Mouse (Mus musculus) megakaryocyte, adult 5-6 weeks (primary cell): Measurements from ENCODE around the gene Ppia. TPM values are rescaled to one million over a fixed set of nuclear protein-coding genes. Genes with fewer than 3 reads are reported as not detected.
"Not testable (repeated sequence)": the region's sequence is repeated elsewhere in the genome, so short reads cannot be mapped to it uniquely, and the experiment has no call there.

Source experiments
- ATAC-seq: 2 replicates; pipeline ENCODE4 v1.8.0; 2016; ENCODE audit warnings: mild to moderate bottlenecking, inconsistent platforms; ENCODE audit not compliant: poor library complexity, severe bottlenecking
- total RNA-seq, 2 experiments: library from RNA; stranded (forward) in 1 of 2; stranded (reverse) in 1 of 2; fragments of 153-499, 151-499 nt in 1 of 2; fragments of 221-1000, 200-1000 nt in 1 of 2; gene quantifications; 2 replicates each; pipeline versions ENCODE4 v1.2.3 to v1.2.4; 2015 to 2017

Ppia gene
- 3,541 and 3,784 TPM in 2 replicates for total RNA-seq (2015)
- 1,457 and 1,607 TPM in 2 replicates for total RNA-seq (2017)

- ATAC-seq = peak; percentile 49
These were observed at the start of gene Ppia for GRCm38 (mm10) chr11:6414751-6415550. Ppia (plus strand) TSS chr11:6415443.

DNA sequence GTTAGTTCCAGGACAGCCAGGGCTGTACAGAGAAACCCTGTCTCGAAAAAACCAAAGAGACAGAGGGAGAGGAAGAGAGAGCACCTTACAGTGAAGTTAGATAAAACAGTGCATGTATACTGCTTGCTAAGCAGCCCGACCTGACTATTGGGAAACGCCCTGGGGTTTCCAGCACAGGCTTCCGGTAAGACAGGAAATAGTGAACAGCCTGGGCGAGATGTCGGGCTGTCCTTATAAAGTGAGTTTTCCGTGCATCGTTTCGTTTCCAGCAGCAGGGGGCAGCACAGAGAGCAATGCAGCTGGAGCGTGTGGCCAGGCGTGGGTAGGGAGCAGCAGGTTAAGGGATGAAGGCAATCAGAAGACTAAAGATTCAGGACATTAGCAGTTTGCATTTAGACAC is 49.4 kb upstream of the Ppia start:
- peak; percentile 99 for ATAC-seq

GRCm38 (mm10) chr11:6366434-6366833 is 48.8 kb upstream of the Ppia start:
- ATAC-seq = no peak

GRCm38 (mm10) chr11:6367156-6367555 is 48.1 kb upstream of the Ppia start:
- ATAC-seq = no peak

DNA sequence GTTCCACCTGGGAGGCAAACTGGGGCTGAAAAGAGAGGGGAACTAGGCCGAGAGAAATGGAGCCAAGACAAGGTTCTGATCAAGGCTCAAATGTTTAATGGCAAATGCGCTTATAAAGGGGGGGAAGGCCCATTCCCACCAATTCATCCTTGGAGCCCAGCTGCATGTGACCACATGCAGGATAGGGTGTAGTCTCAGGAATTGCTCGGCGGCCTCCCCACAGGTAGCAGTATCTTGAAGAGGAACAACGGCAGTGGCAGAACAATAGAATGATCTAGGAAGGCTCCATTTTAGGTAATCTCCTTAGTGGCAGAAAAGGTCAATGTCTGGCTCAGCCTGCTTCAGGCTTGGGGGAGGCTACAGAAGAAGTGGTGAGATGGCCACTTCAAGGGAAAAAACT is 47.3 kb upstream of the Ppia start:
- ATAC-seq = not testable (repeated sequence)

DNA sequence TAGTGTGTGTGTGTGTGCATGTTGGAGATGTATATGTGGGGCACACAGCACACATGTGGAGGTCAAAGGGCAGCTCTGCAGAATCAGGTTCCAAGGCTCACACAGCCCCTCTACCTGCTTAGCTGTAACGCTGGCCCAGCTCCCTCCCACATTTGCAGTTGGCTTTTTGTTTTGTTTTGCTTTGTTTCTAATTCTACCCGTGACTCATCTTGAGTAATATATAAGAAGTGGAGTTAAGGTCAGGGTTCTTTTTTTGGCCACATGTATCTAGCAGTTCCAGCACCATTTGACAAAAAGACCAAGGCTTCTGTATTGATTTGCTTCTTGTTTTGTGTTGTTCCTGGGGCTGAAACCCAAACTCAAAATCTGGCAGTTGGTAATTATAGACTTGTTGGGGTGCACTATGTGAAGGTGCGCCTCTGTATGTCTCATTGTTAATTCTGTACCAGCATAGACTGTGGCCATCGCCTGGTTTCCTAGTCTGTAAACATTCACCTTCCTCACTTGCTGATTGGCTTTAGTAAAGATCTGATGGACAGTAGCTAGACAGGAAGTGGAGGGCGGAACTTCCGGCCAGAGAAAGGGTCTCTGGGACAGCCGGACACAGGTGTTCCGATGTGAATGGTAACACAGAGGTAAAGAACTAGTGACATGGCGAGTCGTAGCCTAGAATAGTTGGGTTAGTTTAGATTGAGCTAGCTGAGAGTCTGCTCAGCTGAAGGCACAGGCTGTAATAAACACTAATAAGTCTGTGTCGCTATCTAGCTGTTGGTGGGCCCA is 43.7 kb upstream of the Ppia start:
- no peak for ATAC-seq

DNA sequence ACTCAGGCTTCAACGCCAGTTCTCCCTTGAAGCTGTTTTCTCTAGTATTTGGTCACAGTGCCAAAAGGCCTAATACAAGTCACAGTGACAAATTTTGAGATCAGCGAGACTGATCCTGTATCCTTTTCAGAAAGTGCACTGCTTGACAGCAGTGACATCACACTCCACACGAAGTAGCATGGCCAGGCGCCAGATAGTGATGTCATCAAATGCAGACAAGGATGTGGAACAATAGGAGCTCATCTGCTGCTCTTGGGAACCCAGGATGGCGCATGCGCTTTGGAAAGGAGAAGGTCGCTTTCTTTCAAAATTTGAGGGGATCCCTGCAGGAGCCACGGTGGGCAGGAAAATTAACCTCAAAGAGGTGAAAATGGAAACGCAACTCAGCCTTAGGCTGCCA is 42.5 kb upstream of the Ppia start:
- ATAC-seq = no peak

GRCm38 (mm10) chr11:6380916-6381315 is 34.3 kb upstream of the Ppia start:
- ATAC-seq = no peak

DNA sequence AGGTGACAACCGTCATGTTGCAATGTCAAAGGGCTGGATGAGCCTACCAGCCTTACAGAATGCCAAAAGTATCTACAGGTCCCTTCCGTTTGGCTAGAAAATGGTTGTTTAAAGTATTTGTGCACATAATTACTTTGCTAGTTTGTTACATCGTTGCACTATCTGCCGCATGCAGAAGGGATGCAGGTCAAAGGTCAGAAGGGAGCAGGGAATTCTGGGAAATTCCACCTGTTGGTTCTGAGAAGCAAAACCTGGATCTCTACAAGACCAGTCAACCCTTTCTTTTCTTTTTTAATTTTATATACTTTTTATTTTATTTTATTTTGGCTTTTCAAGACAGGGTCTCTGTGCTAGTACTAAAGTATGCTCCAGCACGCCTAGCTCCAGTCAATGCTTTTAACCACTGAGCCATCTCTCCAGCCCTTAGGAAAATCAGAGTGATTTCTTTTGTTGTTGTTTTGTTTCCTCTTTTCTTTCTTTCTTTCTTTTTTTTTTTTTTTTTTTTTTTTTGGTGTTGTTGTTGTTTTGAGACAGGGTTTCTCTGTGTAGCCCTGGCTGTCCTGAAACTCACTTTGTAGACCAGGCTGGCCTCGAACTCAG is 27.0 kb upstream of the Ppia start:
- ATAC-seq = no peak

DNA sequence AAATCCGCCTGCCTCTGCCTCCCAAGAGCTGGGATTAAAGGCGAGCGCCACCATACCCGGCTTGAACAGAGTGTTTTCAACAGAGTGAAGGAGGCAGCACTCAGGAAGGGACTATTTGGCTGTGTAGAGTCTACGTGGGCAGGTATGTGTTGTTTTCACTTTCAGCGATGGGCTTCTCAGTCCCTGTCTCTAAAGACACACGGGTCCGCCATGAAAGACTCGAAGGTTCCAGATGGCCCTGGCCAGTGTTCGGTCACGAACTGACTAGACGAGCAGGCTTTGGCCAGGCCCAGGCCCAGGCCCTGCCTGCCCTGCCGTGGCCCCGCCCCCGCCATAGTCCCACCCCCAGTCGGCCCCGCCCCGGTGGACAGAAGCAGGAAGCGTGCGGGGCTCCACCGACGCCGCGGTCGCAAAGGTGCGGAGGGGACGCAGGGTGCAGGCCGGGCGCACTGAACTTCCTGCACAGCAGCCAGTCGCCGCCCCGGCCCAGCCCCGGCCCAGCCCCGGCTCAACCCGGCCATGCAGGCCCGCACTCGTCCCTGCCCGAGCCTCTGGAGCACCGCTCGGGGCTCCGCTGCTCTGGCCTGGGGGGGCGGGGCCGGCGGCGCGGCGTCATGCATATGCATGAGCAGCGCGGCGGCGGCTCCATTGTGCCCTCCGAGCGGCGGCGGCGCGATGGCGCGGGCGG is 26.4 kb upstream of the Ppia start, which contains the start of gene Zmiz2:
TSS of gene Zmiz2 (plus strand) at position 349 of the 688 bp plus-strand sequence.
- peak; percentile 92 for ATAC-seq

DNA sequence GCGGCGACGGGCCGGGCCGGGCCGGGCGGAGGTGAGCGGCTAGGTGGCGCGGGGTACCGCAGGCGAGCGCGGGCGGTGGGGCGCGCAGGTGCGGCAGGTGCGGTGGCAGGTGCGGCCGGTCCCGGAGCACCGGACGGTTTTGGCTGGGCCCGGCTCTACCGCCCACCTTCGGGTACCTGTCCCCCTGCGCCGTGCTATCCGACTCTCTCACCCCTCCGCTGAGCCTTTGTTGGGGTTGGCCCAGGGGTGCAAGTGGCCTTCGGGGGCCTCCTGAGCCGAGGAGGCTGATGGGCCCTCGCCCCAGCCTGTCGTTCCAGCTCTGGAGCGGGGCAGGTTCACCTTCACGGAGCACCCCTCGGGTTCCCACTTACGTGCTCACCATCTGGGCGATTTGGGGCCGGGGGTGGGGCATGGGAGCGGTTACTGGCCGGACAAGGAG is 25.7 kb upstream of the Ppia start:
- ATAC-seq = no peak

DNA sequence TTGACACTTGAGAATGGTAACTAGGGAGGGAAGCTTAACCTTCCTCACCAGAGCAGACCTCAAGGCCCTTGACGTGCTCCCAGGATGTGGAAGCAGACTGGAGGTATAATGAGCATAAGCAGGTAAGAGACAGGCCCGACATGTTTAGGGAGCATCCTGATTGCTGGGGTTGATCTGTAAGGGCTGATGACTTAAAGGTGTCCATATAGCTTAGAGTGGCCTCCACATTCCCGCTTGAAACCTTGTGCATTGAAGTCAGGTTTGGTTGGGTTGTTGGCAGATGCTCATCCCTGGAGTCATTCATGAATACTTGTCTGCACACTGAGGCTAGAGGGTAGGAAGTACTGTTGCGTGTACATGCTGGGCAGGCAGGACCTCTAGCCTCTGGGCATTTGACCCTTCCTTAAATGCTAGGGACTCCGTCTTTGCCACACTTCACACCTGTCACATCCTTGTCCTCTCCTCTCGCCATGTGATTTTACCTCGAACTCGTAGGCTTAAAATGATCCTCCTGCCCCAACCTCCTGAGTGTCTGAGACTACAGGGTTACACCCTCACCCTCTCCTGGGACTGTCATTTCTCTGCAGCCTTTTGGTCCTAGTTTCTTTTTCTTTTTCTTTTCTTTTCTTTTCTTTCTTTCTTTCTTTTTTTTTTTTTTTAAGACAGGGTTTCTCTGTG is 24.7 kb upstream of the Ppia start:
- no peak for ATAC-seq

GRCm38 (mm10) chr11:6391516-6392276 is 23.5 kb upstream of the Ppia start:
- ATAC-seq = peak; percentile 22; the same call in 1 of the 2 replicates

DNA sequence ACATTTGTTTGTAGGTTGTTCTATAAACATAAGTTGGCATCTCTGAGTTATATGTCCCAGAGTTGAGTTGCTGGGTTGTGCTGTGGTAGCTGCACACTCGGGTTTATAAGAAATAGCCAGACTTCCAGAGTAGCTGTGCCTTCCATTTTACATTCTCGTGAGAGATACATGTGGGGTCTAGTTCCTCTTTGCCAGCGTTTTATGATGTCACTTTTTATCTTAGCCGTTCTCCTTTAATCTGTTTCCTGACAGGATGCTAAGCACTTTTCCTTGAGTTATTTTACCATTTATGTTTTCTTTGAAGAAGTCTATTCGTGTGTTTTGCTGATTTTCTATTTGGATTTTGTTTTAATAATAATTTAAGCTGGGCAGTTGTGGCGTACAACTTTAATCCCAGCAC is 22.4 kb upstream of the Ppia start:
- ATAC-seq = no peak

- no peak for ATAC-seq
These were observed 21.4 kb upstream of the Ppia start for GRCm38 (mm10) chr11:6393866-6394265.

DNA sequence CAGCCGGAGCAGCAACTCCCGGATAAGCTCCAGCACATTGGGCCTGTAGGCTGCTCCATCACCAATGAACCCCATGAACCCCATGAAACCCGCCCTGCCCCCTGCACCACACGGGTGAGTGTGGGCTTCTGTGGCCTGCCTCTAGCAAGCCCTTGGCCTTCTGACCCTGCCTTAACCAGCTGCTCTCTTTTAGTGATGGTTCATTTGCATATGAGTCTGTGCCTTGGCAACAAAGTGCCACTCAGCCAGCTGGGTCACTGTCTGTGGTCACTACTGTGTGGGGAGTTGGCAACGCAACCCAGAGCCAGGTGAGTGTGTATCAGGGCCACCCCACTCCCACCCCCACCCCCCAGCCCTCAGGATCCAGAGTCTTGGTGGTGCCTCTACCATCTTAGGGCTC is 19.7 kb upstream of the Ppia start:
- ATAC-seq = no peak

DNA sequence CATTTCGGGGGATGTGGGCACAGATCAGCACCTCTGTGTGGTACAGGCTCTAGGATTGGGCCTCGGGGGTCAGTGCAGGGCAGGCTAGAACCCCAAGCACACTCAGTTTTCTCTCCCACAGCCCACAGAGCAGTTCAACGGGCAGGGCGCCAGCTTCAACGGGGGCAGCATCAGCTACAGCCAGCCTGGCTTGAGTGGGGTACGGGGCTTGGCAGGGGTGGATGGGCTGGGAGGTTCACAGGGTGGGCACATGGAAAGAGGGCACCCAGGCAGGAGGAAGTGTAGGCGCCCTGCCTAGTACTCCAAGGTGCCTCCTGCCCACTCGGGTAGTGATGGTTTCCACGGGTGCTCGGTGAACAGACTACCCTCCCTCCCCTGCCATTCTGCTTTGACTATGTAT is 17.1 kb upstream of the Ppia start:
- no peak for ATAC-seq

GRCm38 (mm10) chr11:6402515-6403510 is 12.4 kb upstream of the Ppia start:
- ATAC-seq = peak; percentile 78
